Mouse (Mus musculus) cortical plate, adult 2 months (tissue): ENCODE measurements around the gene Cdh20.

Experiments used
- CTCF ChIP-seq: fragments of 200-500 bp; IDR thresholded peaks from 2 replicates; pipeline ENCODE4 v1.5.1; 2011; ENCODE audit warnings: mild to moderate bottlenecking, control low read depth, low read length; ENCODE audit not compliant: insufficient read depth; ENCODE audit errors: extremely low read depth
- POLR2A ChIP-seq: fragments of 200-500 bp; IDR thresholded peaks from 2 replicates; pipeline ENCODE4 v1.6.1; 2011; ENCODE audit warnings: mild to moderate bottlenecking, low read length, control low read depth; ENCODE audit not compliant: insufficient read depth; ENCODE audit errors: extremely low read depth

- no peak for TF ChIP-seq CTCF
- TF ChIP-seq POLR2A, result no peak
These were observed 133.5 kb downstream of the Cdh20 start for GRCm38 (mm10) chr1:104901815-104902214.
